Mouse (Mus musculus) layer of hippocampus, postnatal 25 days (tissue): ENCODE data around the gene Sh3bgrl. TPM values are rescaled to one million over a fixed set of nuclear protein-coding genes. Genes with fewer than 3 reads are reported as not detected.

ENCODE experiments used
- DNase-seq, 2 experiments: peaks; one replicate each; pipeline ENCODE4 v3.0.0; 2022; ENCODE audit warnings: mixed read lengths in 2 of 2, low spot score in 1 of 2; ENCODE audit errors: extremely low spot score in 1 of 2
- total RNA-seq, 2 experiments: library from RNA; stranded (reverse); gene quantifications; 2 replicates each; pipeline ENCODE4 v1.2.3; 2021

Gene Sh3bgrl
- total RNA-seq, 2 experiments from 2014 or later = 91.0 to 94.9 TPM

DNA sequence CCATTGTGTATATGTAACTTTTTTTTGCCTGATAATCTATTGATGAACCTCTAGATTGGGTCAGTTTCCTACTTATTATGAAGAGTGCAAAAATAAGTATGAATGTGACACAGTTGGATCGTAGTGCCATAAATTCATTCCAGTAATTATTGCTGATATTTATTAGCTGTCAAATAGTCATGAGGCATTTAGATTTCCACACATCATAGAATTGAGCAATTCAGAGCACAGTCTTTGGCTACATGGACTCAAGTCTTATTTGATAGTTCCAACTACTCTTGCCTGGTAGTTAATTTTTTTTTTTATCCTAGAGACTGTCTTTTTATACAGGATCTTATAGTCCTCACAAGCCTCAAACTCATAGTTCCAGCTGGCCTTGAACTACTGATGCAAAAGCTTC lies 34.9 kb downstream of the Sh3bgrl start:
- DNase-seq = no peak

DNA sequence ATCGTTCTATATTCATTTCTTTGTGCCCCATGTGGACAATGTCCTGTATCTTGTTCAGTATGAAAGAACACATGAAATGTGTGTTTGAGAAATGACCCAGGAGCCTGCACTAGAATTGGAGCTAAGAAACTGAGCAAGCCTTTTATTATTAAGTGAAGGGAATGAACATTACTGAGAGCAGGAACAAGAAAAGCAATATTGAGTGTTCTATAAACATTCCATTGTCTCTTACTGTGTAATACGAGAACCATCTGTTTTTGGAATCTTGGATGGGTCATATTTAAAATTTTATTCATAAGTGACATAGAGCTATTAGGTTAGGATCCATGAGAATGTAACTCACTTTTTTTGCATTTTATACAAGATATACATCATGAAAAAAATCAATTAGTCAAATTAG lies 36.7 kb downstream of the Sh3bgrl start:
- DNase-seq = no peak

DNA sequence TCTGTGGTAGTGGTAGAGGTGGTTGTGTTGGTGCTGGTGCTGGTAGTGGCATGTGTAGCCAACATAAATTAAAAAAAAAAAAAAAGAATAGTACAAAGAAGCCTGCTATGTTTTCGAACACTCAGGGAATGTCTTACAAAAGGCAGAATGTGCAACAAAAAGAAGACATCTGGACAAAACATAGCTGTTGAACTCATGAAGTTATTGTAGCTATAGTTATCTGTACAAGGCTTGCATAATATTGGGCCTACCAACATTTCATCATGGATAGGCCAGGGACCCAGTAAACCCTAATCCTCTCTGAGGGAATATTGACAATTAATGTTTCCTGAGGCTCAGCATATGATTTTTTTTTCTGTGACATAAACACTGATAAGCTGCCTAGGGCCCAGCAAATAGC lies 37.3 kb downstream of the Sh3bgrl start:
- no peak for DNase-seq

DNA sequence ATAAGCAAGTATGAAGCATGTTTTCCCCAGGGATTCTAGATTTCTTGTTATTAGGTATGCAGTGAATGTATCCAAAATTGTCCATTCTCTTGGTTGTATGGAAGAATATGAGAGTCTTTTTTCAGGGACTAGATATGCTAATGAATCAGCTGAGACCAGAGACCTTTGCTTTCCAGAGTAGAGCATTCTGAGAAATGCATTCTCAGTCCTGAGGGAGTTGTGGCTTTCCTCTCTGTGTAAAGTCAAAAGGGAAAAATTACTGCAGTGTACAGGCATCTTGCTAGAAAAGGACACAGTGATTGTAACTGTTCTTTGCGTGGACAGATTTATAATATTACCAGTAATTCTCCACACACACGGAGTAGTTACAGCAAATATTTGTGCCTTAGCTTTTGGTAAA lies 38.3 kb downstream of the Sh3bgrl start:
- no peak for DNase-seq

DNA sequence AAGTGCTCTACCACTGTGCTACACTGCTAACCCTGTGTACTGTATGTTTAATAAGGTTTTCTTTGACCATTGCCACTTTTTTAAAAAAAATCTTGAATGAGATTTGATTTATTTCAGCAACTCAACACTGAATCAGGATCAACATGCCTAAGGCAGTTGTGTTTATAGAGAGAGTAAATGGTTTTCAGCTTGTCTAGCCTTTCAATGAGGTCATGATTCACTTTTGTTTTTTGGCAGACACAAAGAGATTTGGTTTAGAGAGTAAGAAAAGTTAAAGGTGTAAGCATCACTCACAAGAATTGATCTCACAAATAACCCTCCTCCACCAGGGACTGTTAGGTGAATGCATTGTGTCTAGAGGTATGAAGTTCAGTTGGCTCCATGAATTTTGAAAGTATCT lies 41.1 kb downstream of the Sh3bgrl start:
- no peak for DNase-seq

DNA sequence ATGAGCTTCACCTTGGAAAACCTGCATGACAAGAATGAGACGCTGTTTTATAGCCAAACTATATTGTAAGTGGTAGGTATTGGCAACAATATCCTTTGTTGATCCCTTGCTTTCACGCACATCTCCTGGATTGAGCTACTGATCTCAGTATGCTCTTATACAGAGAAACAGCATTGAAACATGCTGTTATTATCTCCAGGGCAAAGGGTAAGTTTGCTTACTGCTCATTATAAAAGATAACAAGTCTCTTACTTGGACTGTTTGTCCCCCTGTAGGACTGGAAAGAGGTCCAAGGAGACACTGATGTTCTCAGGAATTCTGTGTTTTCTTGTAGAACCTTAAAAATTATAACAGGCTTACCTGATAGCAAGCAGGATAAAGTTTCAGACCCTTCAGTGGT lies 41.7 kb downstream of the Sh3bgrl start:
- no peak for DNase-seq

DNA sequence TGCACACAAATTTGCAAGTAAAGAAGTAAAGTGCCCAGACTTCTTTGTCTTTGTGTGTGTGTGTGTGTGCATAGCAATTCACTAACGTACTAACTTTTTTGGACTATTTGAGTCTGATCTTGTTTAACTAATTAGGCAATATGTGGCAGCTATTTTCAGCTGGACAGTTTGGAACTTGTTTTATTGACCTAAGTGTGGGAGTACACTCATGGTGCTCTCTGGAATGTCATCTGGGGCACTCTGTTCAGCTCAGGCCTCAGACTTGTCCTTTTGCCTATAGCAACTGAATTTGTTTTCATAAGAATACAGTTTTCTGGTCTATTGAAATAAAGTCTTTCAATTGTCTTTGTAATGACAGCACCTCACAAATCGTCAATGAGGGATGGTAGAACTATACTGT lies 42.1 kb downstream of the Sh3bgrl start:
- DNase-seq = no peak

DNA sequence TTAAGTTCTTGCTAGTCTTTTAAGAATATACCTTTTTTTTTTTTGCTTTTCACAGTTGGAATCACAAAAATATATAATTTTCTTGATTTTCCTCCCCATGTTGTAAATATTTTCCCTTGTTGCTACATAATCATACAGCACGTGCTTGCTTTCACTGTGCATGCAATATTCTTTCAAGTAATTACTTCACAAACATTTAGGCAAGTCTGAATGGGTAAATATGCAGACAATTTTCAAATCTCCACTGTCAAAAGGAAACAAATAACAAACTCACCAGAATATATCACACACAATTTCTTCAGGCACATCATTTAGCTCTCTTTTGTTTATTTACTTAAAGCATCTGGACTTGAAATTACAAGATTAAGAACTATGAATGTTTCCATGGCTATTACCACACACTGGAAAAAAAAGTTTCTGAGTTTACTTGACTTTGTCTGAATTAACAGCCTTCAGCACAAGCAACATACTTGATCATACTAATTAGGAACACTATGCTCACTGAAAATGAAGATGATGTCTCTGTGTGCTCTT lies 46.2 kb downstream of the Sh3bgrl start:
- no peak for DNase-seq

DNA sequence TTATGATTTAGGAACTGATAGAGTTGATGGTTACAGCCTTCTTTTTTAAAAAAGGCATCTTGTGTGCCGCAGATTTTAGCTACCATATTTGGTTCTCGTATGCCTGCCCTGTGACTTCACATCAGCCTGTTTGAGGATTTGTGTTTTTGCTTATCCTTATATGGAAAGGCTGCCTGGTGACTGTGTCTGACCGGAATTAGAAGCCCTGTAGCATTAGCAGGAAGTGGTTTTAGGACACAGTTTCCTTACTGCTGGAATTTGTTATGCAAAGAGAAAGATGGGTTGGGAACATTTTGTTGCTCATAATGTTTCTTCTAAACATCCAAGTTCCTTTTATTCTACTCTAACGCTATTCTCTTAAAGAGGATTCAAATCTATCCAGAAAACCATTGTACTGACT lies 47.1 kb downstream of the Sh3bgrl start:
- no peak for DNase-seq

DNA sequence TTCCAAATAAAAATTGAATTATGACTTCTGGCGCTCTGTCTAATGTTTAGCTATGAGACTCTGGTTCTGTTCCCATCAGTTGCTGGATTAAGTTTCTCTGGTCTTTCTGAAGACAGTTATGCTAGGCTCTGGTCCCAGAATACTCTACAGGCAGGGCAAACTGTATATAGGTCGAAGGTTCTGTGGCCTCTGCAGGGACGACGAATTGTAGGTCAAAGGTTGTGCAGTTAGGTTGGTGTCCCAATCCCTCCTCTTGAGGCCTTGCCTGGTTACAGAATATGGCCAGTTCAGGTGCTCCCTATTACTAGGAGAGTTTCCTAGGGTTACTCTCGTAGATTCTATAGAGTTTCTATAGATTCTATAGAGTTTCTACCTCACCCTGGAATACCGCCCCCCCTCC lies 50.6 kb downstream of the Sh3bgrl start:
- DNase-seq = no peak

DNA sequence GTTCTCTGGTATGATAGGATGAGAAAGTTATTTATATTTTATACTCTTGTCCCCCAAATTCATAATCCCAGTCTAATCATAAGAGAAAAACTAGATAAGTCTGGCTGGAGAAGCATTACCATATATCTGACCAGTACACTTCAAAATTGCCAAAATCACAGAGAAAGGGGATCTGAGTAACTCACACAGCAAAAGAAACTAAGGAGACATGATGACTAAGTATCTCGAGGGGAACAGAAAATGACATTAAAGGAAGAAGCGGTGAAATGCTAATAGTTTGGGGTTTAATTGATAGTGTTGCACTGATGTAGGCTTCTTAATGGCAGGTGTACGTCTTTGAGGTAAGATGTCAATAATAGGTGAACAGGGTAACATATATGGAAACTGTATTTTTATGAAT lies 51.9 kb downstream of the Sh3bgrl start:
- DNase-seq = no peak

DNA sequence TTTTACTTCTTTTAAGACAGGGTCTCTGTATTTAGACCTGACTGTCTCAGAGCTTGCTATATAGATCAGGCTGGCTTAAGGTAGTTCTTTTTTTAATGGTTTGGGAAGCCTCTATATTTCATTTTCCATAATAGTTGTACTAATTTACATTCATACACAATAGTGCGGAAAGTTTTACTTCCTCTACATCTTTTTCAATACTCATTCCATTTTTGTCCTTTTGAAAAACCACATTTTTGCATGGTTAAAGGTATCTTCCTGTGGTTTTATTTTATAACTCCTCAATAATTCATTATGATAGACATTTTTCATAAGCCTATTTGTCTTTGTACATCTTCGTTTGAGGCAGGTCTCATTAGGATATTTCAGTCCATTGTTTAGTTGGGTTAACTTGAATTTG lies 56.1 kb downstream of the Sh3bgrl start:
- no peak for DNase-seq

DNA sequence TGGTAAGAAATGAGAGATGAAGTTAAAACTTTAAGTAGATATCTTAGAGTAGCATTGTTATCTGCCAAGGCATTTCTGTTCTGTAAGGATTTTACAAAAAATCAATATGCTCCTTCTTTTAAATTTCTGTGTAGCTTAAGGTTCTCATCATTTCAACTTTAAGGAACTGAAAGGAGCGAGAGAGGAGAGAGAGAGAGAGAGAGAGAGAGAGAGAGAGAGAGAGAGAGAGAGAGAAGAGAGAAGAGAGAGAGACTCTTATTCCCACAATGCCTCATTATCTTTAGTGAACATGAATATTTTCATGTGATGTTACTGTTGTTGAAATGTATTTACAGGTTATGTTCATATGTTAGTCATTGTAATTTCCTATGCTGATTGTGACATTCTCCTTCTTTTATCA lies 65.2 kb downstream of the Sh3bgrl start:
- no peak for DNase-seq

DNA sequence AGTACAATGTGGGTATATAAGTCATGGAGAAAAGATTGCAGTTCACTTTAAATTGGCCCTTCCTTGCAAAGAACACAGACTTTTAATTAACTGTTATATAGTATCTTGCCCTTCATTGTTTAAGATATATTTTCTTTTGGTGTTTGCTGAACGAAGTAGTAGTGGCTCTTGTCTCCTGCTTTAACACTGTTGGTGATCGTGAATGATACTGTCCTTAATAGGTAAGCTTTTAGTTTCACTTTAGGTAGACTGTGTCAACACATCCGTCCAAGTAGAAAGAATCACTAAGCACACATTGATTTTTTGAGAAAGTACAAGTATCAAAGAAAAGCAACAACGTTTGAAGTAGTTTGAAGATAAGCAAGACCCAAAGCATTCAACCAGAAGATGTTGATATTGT lies 65.7 kb downstream of the Sh3bgrl start:
- DNase-seq = no peak

DNA sequence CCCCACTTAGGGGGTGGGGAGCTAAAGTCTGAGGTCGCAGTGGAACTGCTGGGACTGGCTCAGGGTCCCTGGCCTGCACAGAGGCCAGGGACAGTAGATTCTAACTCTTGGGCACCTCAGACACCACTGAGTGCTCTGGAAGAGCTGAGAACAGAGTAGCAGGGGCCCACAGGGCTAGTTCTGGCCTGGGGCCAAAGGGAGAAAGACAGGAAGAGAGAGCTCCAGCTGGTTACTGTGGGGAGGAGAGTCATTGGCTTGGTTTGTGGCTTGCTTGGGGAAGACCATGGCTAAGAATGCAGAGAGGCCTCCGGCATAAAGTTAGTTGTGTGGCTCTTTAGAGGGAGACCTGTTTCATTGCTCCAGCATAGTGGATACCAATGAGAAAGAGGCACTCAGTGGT lies 79.9 kb downstream of the Sh3bgrl start:
- DNase-seq = no peak

DNA sequence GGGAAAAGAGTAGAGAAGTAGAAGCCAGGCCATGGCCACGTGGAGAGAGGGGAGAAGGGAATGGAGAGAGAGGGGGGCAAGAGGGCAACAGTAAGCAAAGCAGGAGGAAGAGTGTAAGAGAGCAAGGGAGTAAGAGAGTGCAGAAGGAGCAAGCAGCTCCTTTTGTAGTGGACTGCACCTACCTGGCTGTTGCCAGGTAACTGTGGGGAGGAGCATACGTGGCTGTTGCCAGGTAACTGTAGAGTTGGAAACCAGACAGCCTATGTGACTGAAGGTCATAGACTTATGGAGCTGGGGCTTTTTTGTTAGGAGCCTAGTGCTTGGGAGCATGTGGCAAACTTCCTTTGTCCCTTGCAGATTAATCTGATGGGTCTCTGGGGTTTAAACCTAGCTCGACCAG lies 80.3 kb downstream of the Sh3bgrl start:
- no peak for DNase-seq

DNA sequence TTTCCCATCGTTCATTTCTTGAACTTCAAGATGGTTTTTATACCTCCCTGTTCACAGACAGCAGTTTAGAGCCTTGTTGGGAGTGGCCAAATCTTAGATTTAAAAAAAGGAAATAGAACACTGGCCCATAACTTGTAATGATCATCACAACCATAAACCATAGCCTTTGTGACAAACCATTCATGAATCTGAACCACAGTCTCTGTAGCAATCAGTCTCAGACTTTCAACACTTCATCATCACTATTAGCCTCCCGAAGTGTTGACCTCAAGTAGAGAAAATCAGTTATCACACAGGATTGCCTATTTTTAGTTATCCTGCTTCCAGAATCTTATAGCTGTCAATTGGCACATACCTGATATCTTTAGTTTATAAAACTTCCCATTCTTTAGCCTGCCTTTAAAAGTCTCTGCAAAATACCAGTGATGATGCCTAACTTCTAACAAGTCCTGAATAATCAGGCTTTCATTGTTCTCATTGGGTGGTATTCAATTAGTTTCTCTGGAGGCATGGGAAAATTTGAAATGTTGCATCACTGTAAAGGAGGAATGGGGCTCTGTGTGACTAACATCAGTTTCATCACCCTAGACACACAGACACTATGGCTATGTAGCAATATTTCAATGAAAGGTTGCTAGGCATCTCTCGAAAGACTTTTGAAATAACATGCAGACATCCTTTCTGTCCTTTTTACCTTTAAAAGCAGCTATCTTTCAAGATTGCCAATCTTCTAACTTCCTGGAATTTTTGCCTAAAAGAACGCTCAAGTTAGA lies 89.7 kb downstream of the Sh3bgrl start:
- no peak for DNase-seq

DNA sequence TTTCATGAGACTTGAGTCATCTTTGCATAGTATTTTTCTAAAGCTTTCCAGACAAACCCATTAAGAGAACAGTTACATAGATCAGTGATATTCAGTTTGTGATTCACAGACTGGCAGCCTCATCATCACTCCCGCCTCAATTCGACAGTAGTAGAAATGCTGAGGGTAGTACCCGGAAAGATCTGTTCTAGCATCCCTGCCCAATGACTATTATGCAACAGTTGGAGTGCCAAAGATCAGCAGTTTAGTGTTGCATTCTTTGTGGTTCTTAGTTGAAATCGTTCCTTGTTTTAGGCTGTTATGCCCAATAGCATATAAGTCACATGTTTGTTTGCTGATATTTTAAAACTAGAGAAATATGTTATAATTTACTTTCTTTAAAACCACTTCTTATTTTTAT lies 94.4 kb downstream of the Sh3bgrl start:
- no peak for DNase-seq

DNA sequence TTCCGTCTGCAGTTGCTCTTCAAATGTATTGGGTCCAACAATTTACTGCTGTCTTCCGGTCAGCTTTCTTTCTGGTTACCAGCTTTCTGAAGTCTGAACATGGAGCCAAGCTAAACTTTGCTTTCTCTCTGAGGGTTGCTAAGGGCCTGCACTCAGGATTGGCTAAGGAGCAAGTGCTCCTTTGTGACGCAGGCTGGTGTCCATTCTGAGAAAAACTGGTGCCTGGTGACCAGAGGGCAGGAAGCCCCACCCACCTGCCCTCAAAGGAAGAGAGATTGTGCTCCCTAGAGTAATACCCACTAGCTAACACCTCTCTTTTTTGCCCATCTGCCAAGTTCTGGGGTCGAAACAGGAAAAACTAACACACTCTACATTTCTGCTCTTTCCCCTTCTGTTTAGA lies 95.8 kb downstream of the Sh3bgrl start:
- DNase-seq = no peak

DNA sequence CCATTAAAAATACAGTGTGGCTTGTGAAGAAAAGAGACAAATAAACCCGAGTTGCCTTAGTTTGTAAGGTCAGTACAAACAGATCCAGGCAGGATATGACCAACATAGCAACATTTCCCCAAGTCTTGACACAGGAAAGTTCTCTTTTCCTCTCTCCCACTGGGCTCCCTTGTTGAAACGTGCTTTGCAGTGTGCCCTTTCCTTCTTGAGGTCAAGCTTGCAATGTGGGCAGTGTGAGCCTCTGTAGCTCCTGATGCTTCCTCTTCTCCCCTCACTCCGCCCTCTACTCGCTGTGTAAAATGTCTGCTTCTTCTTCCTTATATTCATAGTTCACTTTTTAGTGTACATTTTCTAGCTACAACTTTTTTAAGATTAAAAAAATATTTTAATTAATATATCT lies 96.3 kb downstream of the Sh3bgrl start:
- no peak for DNase-seq

DNA sequence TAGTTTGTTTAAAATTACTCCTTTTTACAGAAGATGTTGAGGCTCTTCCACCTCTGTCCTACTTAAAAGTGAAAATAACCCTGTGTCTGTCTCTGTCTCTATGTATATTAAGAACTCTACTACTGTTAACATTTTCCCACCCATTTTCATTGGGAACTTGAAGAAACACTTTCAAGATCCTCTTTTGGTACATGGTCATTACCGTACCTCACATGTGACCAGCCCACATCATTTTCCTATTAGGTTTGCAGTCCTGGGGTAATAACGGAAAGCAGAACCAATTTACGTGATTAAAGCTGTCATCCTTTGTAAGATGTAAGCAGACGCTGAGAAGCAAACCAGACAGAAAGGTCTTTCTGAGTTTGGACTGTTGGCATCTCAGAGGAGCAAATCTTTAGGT lies 101.3 kb downstream of the Sh3bgrl start, which contains the start of gene Gm6377:
TSS of gene Gm6377 (plus strand) at position 289 of the 400 bp plus-strand sequence.
- DNase-seq = no peak

DNA sequence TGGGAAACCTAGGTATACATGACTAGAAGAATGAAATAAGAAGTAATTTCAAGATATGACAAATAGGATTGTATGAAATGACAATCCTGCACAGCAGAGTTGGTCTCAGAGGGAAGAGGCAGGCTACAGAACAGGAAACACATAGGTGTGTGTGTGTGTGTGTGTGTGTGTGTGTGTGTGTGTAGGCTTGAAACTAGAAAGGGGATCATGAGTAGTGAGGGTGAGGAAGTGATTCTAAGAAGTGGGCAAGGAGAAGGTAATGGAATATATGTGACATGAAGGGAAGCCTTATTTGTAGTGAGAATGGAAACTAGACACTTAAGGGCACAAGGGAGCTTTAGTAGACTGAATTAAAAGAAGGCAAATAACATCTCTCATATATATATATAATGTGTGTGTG lies 112.7 kb downstream of the Sh3bgrl start:
- DNase-seq = no peak

DNA sequence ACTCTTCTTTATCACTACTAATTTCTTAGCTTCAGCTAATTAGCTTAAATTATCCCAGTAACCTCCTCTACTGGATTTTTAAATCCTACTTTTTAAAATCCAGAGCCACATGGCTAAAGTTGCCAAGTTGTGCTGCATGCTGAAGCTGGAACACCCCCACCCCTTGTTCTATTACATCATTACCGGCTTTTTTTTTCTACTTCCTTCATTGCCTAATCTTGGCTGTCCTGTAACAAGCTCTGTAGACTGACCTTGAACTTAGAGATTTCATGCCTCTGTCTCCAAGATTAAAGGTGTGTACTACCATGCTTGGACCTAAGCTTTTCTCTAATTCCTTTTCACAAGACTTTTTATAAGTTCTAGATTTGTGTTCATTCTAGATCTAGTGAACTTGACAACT lies 133.6 kb downstream of the Sh3bgrl start:
- DNase-seq = no peak
